Mouse (Mus musculus) hindbrain, embryonic 11.5 days (tissue): Measurements from ENCODE around the gene Serpinb1a. TPM values are rescaled to one million over a fixed set of nuclear protein-coding genes. Genes with fewer than 3 reads are reported as not detected.
"Not testable (repeated sequence)": the region's sequence is repeated elsewhere in the genome, so short reads cannot be mapped to it uniquely, and the experiment has no call there.

Experiments
- ATAC-seq: fragments of 200-750 bp; cut with Nextera tagmentation; 2 replicates; pipeline ENCODE4 v1.8.0; 2017; ENCODE audit warnings: mild to moderate bottlenecking, moderate TSS enrichment, moderate library complexity; ENCODE audit not compliant: low FRiP score
- DNase-seq: peaks from one replicate; pipeline ENCODE4 v3.0.0-alpha.2; 2015; ENCODE audit warnings: low spot score
- H3K27ac ChIP-seq: fragments of 300-500 bp; sonication (generic); 2 replicates; pipeline ENCODE4 v1.5.1; 2014; ENCODE audit warnings: mild to moderate bottlenecking, low read depth, low read length
- H3K27me3 ChIP-seq: fragments of 300-500 bp; sonication (generic); 2 replicates; pipeline ENCODE4 v1.6.1; 2014; ENCODE audit warnings: mild to moderate bottlenecking, low read length, moderate library complexity, mixed read lengths; ENCODE audit not compliant: control insufficient read depth, insufficient read depth
- H3K36me3 ChIP-seq: fragments of 300-500 bp; sonication (generic); 2 replicates; pipeline ENCODE4 v1.6.1; 2014; ENCODE audit warnings: mild to moderate bottlenecking, low read length, moderate library complexity, mixed read lengths; ENCODE audit not compliant: control insufficient read depth, insufficient read depth
- H3K4me1 ChIP-seq: fragments of 300-500 bp; sonication (generic); replicated peaks from 2 replicates; pipeline ENCODE4 v1.6.1; 2014; ENCODE audit warnings: low read length, mixed read lengths; ENCODE audit not compliant: control insufficient read depth, insufficient read depth
- H3K4me2 ChIP-seq: fragments of 300-500 bp; sonication (generic); replicated peaks from 2 replicates; pipeline ENCODE4 v1.6.1; 2014; ENCODE audit warnings: mild to moderate bottlenecking, low read depth, low read length
- H3K4me3 ChIP-seq: fragments of 300-500 bp; sonication (generic); 2 replicates; pipeline ENCODE4 v1.5.1; 2014; ENCODE audit warnings: low read depth, low read length
- H3K9ac ChIP-seq: fragments of 300-500 bp; sonication (generic); 2 replicates; pipeline ENCODE4 v1.6.1; 2014; ENCODE audit warnings: low read depth, low read length
- H3K9me3 ChIP-seq: fragments of 300-500 bp; sonication (generic); 2 replicates; pipeline ENCODE4 v1.6.1; 2016; ENCODE audit warnings: low read length; ENCODE audit not compliant: control insufficient read depth
- WGBS: fragments of 180-500 bp; shearing (Covaris S2); extraction: QIAGEN DNeasy Blood & Tissue Kit; methylation state at CpG from one replicate; pipeline ENCODE4 v1.1.7; 2014; 5-methylcytosine and 5-hydroxymethylcytosine counted together
- polyA plus RNA-seq: library from polyadenylated mRNA; unstranded; fragments of >200 nt; fragmentation: Nextera tagmentation; extraction: Ambion mirVana; gene quantifications from 2 replicates; pipeline ENCODE4 v1.2.1, GENCODE M21; 2014

Gene Serpinb1a
- polyA plus RNA-seq, result 0.27 TPM in 1 of 2 replicates, not detected in the other

DNA sequence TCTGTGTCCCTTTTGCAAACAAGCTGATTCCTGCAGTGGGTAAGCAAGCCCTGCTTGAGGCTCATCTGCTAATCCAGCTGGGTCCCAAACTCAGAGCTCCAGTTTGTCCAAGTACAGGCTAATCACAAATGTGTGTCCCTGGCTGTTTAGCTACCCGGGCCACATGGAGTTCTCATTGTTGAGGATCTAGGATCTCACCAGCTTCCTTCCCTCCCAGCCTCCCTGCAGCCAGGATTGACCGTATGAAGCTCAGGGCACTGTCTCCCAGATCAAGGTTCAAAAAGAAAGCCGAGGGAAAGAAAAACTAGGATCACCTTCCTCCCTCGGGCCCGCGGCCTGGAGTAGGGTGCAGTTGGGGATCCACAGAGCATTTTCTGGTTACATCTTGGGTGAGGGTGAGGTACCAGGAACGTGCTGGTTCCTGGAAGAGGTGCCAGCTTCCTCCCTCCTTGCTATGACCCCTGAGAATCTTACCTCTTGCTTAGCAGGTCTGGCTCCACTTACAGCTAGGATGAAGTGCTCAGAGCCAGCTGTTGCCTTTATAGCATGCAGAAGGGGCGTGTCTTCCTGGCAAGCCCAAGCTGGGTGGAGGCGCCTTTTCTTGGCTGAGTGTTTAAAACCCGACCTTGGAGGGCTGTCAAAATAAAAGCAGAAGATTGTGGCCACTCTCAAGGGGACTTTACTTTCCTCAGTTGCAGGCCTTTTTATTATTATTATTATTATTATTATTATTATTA, at the start of gene Serpinb1a:
Serpinb1a (minus strand) TSS at position 518 of the 737 bp plus-strand sequence.
- 72% methylated on average over 10 of the region's 10 CpGs for WGBS
- Histone ChIP-seq H3K27ac (no peak within 1 kb of the TSS), H3K4me1 (no peaks in the 10 kb centered on the region), H3K9ac (no peak within 1 kb of the TSS), H3K4me2 (no peak within 1 kb of the TSS), H3K36me3 (no peaks in the 10 kb centered on the region), H3K4me3 (no peak within 1 kb of the TSS), H3K27me3 (no peaks in the 10 kb centered on the region), H3K9me3 (no peaks in the 10 kb centered on the region)
- DNase-seq (no peak), ATAC-seq (no peak)

DNA sequence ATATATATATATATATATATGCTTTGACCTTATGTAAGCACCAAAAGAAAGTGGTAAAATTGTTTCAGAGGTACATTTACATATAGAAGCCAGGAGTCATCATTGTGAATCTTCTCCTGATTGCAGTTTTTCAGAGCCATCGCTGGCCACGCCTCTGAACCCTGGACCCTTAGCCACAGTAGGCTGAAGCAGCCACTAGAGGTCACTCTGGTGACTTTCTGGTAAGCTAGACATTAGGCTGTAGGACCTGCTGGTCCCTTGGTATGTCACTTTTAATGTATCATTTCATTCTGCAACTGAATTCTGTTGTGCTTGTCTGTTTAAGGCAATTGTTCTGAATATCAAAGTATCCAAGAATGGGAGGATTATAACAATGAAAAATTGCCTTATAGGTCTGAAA, 49.7 kb upstream of the Serpinb1a start:
- H3K27ac ChIP-seq, result no peak overlapping the region
- H3K9ac ChIP-seq, result no peak overlapping the region
- no peaks in the 10 kb centered on the region for H3K9me3 ChIP-seq
- no peaks in the 10 kb centered on the region for H3K4me1 ChIP-seq
- WGBS, result 32% methylated on average over 2 of the region's 2 CpGs
- H3K4me3 ChIP-seq, result no peak overlapping the region
- H3K36me3 ChIP-seq, result no peaks in the 10 kb centered on the region
- DNase-seq (peak; percentile 66), ATAC-seq (peak; percentile 60; the same call in 1 of the 2 replicates)
- H3K4me2 ChIP-seq, result no peak overlapping the region
- H3K27me3 ChIP-seq, result no peaks in the 10 kb centered on the region

DNA sequence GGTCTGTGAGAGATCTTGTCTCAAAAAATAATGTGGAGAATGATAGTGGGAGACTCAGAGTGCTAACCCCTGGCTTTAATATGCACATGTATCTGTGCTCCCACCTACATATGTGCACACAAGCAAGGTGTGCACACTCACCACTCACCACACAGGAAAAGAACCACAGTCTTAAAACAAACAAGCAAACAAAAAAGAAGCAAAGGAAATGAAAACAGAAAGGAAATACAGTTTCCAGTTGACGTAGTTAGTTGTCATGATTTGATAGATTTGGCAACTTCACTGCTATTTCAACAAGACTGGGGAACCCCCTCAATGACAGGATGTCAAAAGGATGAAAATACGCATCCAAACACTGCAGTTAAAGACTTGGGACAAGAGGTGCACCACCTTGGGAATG, 48.1 kb upstream of the Serpinb1a start:
- not testable (repeated sequence) for H3K27ac ChIP-seq, H3K9ac ChIP-seq, H3K4me1 ChIP-seq, H3K36me3 ChIP-seq, H3K27me3 ChIP-seq, H3K4me2 ChIP-seq, DNase-seq, H3K4me3 ChIP-seq, H3K9me3 ChIP-seq, ATAC-seq
- 100% methylated on average over 1 of the region's 2 CpGs for WGBS

DNA sequence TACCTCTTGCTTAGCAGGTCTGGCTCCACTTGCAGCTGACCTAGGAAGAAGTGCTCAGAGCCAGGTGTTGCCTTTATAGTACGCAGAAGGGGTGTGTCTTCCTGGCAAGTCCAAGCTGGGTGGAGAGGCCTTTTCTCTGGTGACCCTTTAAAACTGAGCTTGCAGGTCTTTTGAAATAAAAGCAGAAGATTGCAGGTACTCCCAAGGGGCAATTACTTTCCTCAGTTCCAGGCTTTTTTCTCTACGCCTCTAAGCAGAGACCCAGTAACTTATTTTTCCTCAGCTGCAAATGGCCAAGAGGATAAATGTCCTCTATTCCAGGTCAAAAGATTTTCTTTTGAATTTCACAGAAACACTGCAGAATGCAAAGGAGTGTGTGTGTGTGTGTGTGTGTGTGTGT, 47.1 kb upstream of the Serpinb1a start, which contains the start of gene Serpinb1c:
Serpinb1c (minus strand) TSS at position 101 of the 400 bp plus-strand sequence.
- Histone ChIP-seq H3K9me3 (no peaks in the 10 kb centered on the region), H3K27ac (no peak within 1 kb of the TSS), H3K4me1 (no peaks in the 10 kb centered on the region), H3K9ac (no peak within 1 kb of the TSS), H3K4me3 (no peak within 1 kb of the TSS), H3K4me2 (no peak within 1 kb of the TSS), H3K27me3 (no peaks in the 10 kb centered on the region), H3K36me3 (no peaks in the 10 kb centered on the region)
- ATAC-seq, result no peak
- DNase-seq, result no peak
- 79% methylated on average over 2 of the region's 2 CpGs for WGBS

DNA sequence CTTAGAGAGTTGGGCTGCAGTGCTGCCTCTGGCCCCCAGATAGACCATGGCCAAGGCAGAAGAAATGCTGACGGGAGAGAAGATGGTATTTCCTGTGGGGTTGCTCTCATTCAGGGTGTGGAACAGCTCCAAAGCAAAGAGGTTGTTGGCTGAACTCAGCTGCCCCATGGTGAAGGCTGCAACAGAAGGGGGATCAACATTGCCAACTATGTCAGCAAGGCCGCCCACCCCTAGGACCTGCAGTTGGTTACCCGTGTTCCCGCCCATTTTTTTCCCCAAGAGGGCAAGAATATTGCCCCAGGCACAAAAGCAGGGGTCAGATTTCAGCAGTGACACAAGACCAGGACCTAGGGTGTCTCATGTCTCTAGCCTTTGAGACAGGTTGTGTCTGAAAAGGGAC, 45.9 kb upstream of the Serpinb1a start:
- Histone ChIP-seq H3K4me1 (no peaks in the 10 kb centered on the region), H3K27me3 (no peaks in the 10 kb centered on the region), H3K27ac (no peak overlapping the region), H3K9me3 (no peaks in the 10 kb centered on the region), H3K4me3 (no peak overlapping the region), H3K4me2 (no peak overlapping the region), H3K36me3 (no peaks in the 10 kb centered on the region), H3K9ac (no peak overlapping the region)
- ATAC-seq (no peak), DNase-seq (no peak)
- 86% methylated on average over 4 of the region's 4 CpGs for WGBS

DNA sequence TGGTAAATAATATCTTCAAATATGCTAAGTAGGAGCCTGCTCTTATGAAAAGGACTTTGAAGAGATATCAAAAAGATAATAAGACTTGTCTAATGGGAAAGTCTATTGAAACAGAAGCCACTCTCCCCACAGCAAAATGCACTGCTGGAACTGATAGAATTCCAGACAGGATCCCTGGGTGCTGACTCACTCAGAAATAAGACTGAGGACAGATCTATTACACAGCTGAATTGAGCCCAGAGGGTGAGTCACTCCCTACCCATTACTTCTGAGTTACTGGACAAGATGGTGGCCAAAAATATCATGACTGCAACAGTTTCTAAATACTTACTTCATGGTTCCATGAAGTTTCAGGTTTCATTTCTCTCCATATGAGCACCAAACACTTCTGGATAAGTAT, 33.8 kb upstream of the Serpinb1a start:
- H3K36me3 ChIP-seq, result no peaks in the 10 kb centered on the region
- DNase-seq (no peak), ATAC-seq (no peak)
- no peaks in the 10 kb centered on the region for H3K4me1 ChIP-seq
- H3K9me3 ChIP-seq, result no peaks in the 10 kb centered on the region
- H3K27me3 ChIP-seq, result no peaks in the 10 kb centered on the region
- H3K4me2 ChIP-seq, result no peak overlapping the region
- H3K4me3 ChIP-seq, result no peak overlapping the region
- no peak overlapping the region for H3K27ac ChIP-seq
- no peak overlapping the region for H3K9ac ChIP-seq

DNA sequence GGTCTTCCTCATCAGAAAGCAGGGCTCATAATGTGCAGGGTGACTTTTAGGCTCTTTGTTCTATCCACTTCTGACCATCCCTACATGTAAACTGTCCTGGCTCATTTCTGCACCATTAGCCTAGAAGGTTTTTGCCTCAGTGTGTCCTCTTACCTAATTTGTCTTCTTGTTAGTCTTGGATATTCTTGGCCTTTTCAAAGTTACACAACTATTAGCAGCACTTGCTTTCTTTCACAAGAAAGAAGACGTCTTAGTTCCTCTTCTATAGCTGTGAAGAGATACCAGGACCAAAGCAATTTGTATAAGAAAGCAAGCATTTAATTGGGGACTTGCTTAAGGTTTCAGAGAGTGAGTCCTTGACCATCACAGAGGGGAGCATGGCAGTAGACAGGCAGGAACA, 22.9 kb upstream of the Serpinb1a start:
- H3K27ac ChIP-seq, result no peak overlapping the region
- no peaks in the 10 kb centered on the region for H3K9me3 ChIP-seq
- no peaks in the 10 kb centered on the region for H3K4me1 ChIP-seq
- no peaks in the 10 kb centered on the region for H3K36me3 ChIP-seq
- no peak overlapping the region for H3K4me2 ChIP-seq
- ATAC-seq (no peak), DNase-seq (no peak)
- H3K9ac ChIP-seq, result no peak overlapping the region
- H3K4me3 ChIP-seq, result no peak overlapping the region
- WGBS, result 63% methylated on average over 1 of the region's 1 CpGs
- H3K27me3 ChIP-seq, result no peaks in the 10 kb centered on the region

DNA sequence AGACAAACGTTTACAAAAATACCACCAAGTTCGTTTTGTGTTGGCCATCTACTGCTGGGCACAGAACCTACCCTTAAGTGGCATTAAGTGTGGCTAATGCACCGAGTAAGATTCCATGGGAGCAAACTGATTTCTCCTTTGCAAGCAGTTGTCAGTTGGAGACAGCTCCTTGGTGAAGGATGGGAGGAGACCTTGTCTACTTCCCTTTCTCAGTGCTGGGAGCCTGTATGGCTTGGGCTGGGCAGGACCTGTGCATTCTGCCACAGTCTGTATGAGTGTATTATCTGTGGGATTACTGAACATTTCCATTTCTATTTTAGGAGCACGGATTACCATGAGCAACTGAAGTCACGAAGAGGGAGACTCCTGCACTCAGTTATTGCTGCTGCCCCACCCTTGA, 17.9 kb upstream of the Serpinb1a start:
- no peak overlapping the region for H3K9ac ChIP-seq
- DNase-seq, result no peak
- no peaks in the 10 kb centered on the region for H3K9me3 ChIP-seq
- no peaks in the 10 kb centered on the region for H3K27me3 ChIP-seq
- 87% methylated on average over 5 of the region's 5 CpGs for WGBS
- no peak for ATAC-seq
- H3K4me1 ChIP-seq, result no peaks in the 10 kb centered on the region
- no peak overlapping the region for H3K4me2 ChIP-seq
- H3K27ac ChIP-seq, result no peak overlapping the region
- no peaks in the 10 kb centered on the region for H3K36me3 ChIP-seq
- H3K4me3 ChIP-seq, result no peak overlapping the region

DNA sequence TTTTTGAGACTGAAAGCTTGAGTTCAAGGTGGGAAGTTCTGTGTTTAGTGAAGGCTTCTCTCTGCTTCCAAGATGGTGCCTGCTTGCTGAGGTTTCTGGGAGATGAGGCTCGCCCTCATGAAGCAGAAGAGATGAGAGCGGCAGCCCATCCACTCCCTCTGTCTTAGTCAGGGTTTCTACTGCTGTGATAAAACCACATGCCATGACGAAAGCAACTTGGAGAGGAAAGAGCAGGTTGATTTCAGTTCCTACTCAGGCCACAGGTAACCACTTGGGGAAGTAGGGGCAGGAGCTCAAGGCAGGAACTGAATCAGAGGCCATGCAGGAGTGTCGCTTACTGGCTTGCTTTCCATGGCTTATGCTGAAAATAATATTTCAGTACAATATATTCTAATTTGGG, 17.2 kb upstream of the Serpinb1a start:
- H3K36me3 ChIP-seq, H3K4me2 ChIP-seq, H3K9ac ChIP-seq, H3K9me3 ChIP-seq, ATAC-seq, H3K27ac ChIP-seq, H3K27me3 ChIP-seq, H3K4me3 ChIP-seq, DNase-seq, H3K4me1 ChIP-seq: not testable (repeated sequence)
- WGBS, result 87% methylated on average over 4 of the region's 4 CpGs
